Mouse (Mus musculus) stomach, postnatal 0 days (tissue): ENCODE measurements around the gene Gm5565.

ENCODE experiments used
- CTCF ChIP-seq: IDR thresholded peaks from 2 replicates; pipeline ENCODE4 v1.5.1; 2016; ENCODE audit warnings: antibody characterized with exemption, low read depth, mild to moderate bottlenecking, moderate library complexity
- EP300 ChIP-seq: optimal IDR thresholded peaks from 2 replicates; pipeline ENCODE3; 2016; ENCODE audit warnings: antibody characterized with exemption

DNA sequence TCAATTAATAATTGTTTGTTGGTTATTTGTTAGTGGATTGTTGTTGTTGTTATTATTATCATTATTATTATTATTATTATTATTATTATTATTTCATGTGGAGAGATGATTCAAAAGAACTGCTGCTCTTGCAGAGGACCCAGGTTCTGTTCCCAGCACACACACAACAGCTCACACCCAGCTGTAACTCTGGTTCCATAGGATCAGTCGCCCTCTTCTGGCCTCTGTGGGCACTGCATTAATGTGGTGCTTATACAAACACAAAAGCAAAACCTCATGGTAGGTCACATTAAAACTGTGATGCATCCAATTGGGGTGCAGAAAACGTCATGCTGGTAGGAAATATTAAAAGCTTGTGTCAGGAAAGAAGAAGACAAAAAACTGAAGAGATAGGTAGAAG, 12.4 kb downstream of the Gm5565 start:
- TF ChIP-seq EP300 (no peak), CTCF (peak; percentile 15; the same call in 1 of the 2 replicates)
